Mouse (Mus musculus): ENCODE results near the gene Sema5a.

DNA sequence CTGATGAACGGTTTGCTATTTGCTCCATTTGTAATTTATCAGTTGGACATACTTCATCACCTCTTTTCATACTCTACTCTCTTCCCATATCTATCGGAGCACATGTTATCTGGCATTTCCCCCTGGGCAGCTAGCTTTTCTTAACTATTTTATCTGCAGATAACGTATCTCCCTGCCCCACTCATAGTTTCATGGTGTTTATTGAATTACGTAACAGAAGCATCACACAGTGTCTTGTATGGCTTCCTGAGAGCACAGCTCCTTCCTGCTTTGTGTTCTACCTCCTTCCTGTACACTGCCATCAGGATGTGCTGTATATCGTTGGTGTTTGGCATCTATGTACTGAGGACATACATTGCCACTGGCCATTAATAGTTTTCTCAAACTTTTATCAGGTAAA is 98.9 kb downstream of the Sema5a start:
- TF ChIP-seq CTCF (IDR thresholded peaks at IDR 0.05; ENCODE audit: control insufficient read depth, insufficient read depth, insufficient read length) (no peak), MYOD1 (IDR thresholded peaks at IDR 0.05; ENCODE audit: control insufficient read depth, insufficient read length, low read depth) (no peak), MYOG (IDR thresholded peaks at IDR 0.05; ENCODE audit: control insufficient read depth, extremely low read depth, insufficient read length) (no peak), USF1 (IDR thresholded peaks at IDR 0.05; ENCODE audit: low read depth) (no peak), MAX (IDR thresholded peaks at IDR 0.05) (no peak), CEBPB (IDR thresholded peaks at IDR 0.05; ENCODE audit: low read depth) (no peak), FOSL1 (IDR thresholded peaks at IDR 0.05; ENCODE audit: insufficient read depth, low read length, poor library complexity, severe bottlenecking) (no peak)
